Mouse (Mus musculus) cortical plate, adult 2 months (tissue): ENCODE results near the gene Hpse2. TPM values are rescaled to one million over a fixed set of nuclear protein-coding genes. Genes with fewer than 3 reads are reported as not detected.

ENCODE experiments used
- H3K27ac ChIP-seq: fragments of 200-500 bp; 2 replicates; pipeline ENCODE4 v1.5.1; 2012; ENCODE audit warnings: low read length, control low read depth, inconsistent platforms; ENCODE audit not compliant: insufficient read depth
- H3K4me1 ChIP-seq: fragments of 200-500 bp; 2 replicates; pipeline ENCODE4 v1.6.1; 2011; ENCODE audit warnings: low read length; ENCODE audit not compliant: control insufficient read depth, insufficient read depth
- H3K4me3 ChIP-seq: fragments of 200-500 bp; 2 replicates; pipeline ENCODE4 v1.5.1; 2011; ENCODE audit warnings: mild to moderate bottlenecking, low read length, control low read depth; ENCODE audit not compliant: insufficient read depth
- CTCF ChIP-seq: fragments of 200-500 bp; IDR thresholded peaks from 2 replicates; pipeline ENCODE4 v1.5.1; 2011; ENCODE audit warnings: mild to moderate bottlenecking, control low read depth, low read length; ENCODE audit not compliant: insufficient read depth; ENCODE audit errors: extremely low read depth
- POLR2A ChIP-seq: fragments of 200-500 bp; IDR thresholded peaks from 2 replicates; pipeline ENCODE4 v1.6.1; 2011; ENCODE audit warnings: mild to moderate bottlenecking, low read length, control low read depth; ENCODE audit not compliant: insufficient read depth; ENCODE audit errors: extremely low read depth
- polyA plus RNA-seq: library from polyadenylated mRNA; depleted of rRNA; stranded (reverse); fragments of >200 nt; gene quantifications from 2 replicates; pipeline ENCODE4 v1.2.3, GENCODE M21; 2012

The Hpse2 gene
- polyA plus RNA-seq, 1 experiment, result 0.02 TPM

GRCm38 (mm10) chr19:42891599-42891998, 496.6 kb downstream of the Hpse2 start:
- Histone ChIP-seq H3K27ac (no peak overlapping the region), H3K4me1 (no peaks in the 10 kb centered on the region), H3K4me3 (no peak overlapping the region)
- TF ChIP-seq POLR2A (no peak), CTCF (no peak)

DNA sequence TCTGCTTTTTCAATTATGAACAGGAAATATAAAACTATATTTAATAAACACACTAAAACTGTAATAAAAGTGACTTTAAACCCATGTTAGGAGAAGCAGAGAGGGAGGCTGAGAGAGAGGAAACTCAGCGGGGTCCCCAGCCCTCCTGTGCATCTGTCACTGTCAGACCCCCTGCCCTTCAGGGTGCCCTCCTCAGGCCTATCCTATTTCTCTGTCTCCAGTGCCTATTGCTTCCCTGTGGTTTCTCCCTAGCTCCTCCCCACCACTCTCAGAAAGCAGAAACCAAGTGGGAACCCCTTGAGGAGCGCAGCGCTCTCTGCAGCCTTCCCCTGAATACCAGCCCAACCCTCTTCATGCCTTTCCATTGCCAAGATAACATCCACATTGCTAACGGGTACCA, 510.5 kb downstream of the Hpse2 start:
- Histone ChIP-seq H3K4me3 (no peak overlapping the region), H3K4me1 (no peaks in the 10 kb centered on the region), H3K27ac (no peak overlapping the region)
- no peak for TF ChIP-seq CTCF
- TF ChIP-seq POLR2A, result no peak

DNA sequence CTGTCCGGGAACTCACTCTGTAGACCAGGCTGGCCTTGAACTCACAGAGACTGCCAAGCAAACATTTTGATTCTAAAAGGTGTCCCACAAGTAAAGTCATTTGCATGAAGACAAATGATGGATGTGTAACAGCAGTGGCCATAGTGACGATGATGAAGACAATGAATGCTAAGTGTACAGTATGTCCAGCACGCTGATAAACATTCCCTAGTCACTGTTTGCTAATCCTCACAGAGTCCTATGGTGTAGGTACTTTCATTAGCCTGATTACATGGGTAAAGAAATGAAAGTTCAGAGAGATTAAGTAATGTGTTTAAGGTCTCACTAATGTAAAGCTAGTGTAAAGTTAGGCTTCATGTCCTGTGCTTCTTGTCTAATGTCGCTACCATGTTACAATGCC, 511.6 kb downstream of the Hpse2 start:
- H3K27ac ChIP-seq, result no peak overlapping the region
- no peak for TF ChIP-seq POLR2A
- TF ChIP-seq CTCF, result no peak
- no peak overlapping the region for H3K4me3 ChIP-seq
- H3K4me1 ChIP-seq, result no peaks in the 10 kb centered on the region

DNA sequence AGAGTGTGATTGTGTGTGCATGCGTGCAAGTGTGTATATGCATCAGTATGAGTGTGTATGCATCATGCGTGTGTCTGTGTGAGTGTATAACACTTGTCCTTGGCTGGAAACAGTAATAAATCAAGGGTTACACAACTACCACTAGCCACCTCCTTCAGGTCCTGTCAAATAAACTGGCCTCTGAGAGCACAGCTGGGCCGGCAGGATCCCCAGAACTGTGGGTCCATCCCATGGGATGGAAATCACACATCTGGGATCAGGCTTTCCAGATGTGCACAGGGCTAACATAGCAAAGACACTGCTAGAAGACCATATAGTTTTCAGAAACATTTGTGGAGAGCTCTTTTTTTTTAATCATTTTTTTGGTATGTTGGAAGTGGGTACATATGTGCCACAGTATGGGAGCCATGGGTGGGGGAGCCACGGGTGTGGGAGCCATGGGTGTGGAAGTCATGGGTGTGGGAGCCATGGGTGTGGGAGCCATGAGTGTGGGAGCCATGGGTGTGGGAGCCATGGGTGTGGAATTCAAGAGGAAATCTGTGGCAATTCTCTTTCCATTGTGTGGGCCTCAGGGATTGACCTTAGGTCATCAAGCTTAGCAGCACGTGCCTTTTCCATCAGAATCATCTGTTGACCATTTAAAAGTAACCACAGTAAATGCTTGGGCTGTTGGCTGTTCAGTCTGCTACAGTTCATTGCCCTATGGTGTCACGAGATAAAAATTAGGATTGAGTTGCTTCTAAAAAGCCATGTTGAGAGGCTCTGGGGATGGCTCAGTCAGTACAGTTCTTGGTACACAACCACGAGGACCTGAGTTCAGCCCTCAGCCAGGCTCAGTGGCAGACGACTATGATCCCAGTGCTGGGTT, 518.3 kb downstream of the Hpse2 start:
- H3K27ac ChIP-seq, result no peak overlapping the region
- H3K4me1 ChIP-seq, result no peaks in the 10 kb centered on the region
- no peak for TF ChIP-seq CTCF
- no peak for TF ChIP-seq POLR2A
- H3K4me3 ChIP-seq, result no peak overlapping the region

- no peaks in the 10 kb centered on the region for H3K4me1 ChIP-seq
- no peak overlapping the region for H3K4me3 ChIP-seq
- H3K27ac ChIP-seq, result no peak overlapping the region
- no peak for TF ChIP-seq POLR2A
- TF ChIP-seq CTCF, result no peak
Measured at GRCm38 (mm10) chr19:42868958-42869662, 519.0 kb downstream of the Hpse2 start.

DNA sequence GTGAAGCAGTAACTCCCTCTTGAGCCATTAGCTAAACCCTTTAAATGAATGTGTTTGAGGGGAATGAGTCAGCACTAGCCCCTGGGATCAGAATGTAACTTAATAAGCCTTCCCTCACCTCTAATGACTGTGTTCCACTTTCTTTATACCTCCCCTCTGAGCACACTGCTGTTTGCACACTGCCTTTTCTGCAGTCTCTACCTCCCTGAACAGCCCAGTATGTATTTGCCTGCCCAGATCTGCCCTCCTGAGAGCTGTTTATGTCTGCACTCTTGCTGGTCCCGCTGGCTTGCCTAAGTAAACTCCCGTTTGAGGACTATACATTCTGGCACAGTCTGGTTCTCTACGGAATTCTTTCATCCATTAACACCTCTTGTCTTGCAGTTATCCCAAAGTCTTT, 525.1 kb downstream of the Hpse2 start:
- Histone ChIP-seq H3K4me3 (no peak overlapping the region), H3K27ac (no peak overlapping the region), H3K4me1 (no peaks in the 10 kb centered on the region)
- TF ChIP-seq CTCF (no peak), POLR2A (no peak)

DNA sequence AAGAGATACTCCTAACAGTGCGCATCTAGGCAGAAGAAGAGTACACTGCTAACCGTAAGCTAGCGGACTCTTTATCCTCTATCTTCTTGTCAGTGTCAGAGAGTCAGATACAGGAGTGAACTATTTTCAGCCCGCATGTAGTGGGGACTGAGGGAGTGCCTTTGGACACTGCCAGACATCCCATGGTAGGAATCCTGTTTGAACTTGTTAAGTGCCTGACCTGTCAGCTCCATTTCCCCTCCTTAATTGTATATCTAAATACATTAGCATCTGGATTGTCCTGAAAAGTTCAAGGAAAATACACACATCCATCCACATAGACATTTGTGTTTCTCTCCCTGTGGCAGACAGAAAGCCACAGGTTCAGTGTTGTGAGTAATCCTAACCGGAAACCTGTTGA, 531.1 kb downstream of the Hpse2 start:
- H3K4me3 ChIP-seq, result no peak overlapping the region

GRCm38 (mm10) chr19:42855649-42856048, 532.5 kb downstream of the Hpse2 start:
- TF ChIP-seq POLR2A (no peak), CTCF (no peak)
- no peaks in the 10 kb centered on the region for H3K4me1 ChIP-seq
- no peak overlapping the region for H3K27ac ChIP-seq
- H3K4me3 ChIP-seq, result no peak overlapping the region

More for the DNA sequence above, 531.1 kb downstream of the Hpse2 start:
- TF ChIP-seq POLR2A (no peak), CTCF (no peak)
- Histone ChIP-seq H3K27ac (no peak overlapping the region), H3K4me1 (no peaks in the 10 kb centered on the region)

- H3K27ac ChIP-seq, result no peak overlapping the region
- no peak for TF ChIP-seq POLR2A
- TF ChIP-seq CTCF, result no peak
Measured at GRCm38 (mm10) chr19:42850444-42850843, 537.7 kb downstream of the Hpse2 start.

More at GRCm38 (mm10) chr19:42850444-42850843, 537.7 kb downstream of the Hpse2 start:
- Histone ChIP-seq H3K4me3 (no peak overlapping the region), H3K4me1 (0 out of 2 replicates have a peak, but pooled peaks cover 1% of the 10 kb centered on the region)
